Mouse (Mus musculus) erythroblast, embryonic 14.5 days (primary cell): ENCODE data around the gene Epn1. TPM values are rescaled to one million over a fixed set of nuclear protein-coding genes. Genes with fewer than 3 reads are reported as not detected.
"Not testable (repeated sequence)": the region's sequence is repeated elsewhere in the genome, so short reads cannot be mapped to it uniquely, and the experiment has no call there.

Experiments
- H3K27me3 ChIP-seq: 2 replicates; pipeline ENCODE4 v1.6.1; 2012; ENCODE audit warnings: inconsistent platforms; ENCODE audit not compliant: control insufficient read depth
- H3K36me3 ChIP-seq: 2 replicates; pipeline ENCODE4 v1.6.1; 2012; ENCODE audit warnings: mild to moderate bottlenecking, inconsistent platforms; ENCODE audit not compliant: control insufficient read depth
- H3K4me1 ChIP-seq: 2 replicates; pipeline ENCODE4 v1.6.1; 2012; ENCODE audit warnings: inconsistent platforms; ENCODE audit not compliant: control insufficient read depth
- H3K4me3 ChIP-seq: replicated peaks from 2 replicates; pipeline ENCODE3; 2012; ENCODE audit warnings: moderate library complexity, mild to moderate bottlenecking, inconsistent platforms
- H3K9me3 ChIP-seq: 2 replicates; pipeline ENCODE4 v1.6.1; 2012; ENCODE audit warnings: low read length, inconsistent platforms, mixed read lengths; ENCODE audit not compliant: control insufficient read depth
- GATA1 ChIP-seq: IDR thresholded peaks from 2 replicates; pipeline ENCODE4 v1.6.1; 2012; ENCODE audit warnings: low read length, inconsistent platforms, mixed read lengths
- TAL1 ChIP-seq: IDR thresholded peaks from 3 replicates; pipeline ENCODE4 v1.6.1; 2012; ENCODE audit warnings: low read length, inconsistent platforms, mixed read lengths
- polyA plus RNA-seq: library from polyadenylated mRNA; stranded (reverse); fragments of >175 nt; gene quantifications from 2 replicates; pipeline ENCODE4 v1.2.3, GENCODE M21; 2012

The Epn1 gene
- polyA plus RNA-seq, 1 experiment, result 227 TPM

GRCm38 (mm10) chr7:5064886-5065285 is 15.1 kb upstream of the Epn1 start:
- Histone ChIP-seq H3K9me3 (no peaks in the 10 kb centered on the region), H3K4me1 (peaks cover 74% of the 10 kb centered on the region), H3K27me3 (peaks cover 2% of the 10 kb centered on the region; the same call in 1 of the 2 replicates), H3K4me3 (no peak overlapping the region), H3K36me3 (peaks cover 64% of the 10 kb centered on the region)
- TF ChIP-seq TAL1 (no peak), GATA1 (no peak)

- TF ChIP-seq TAL1, result no peak
- TF ChIP-seq GATA1, result peak; percentile 92
- Histone ChIP-seq H3K4me3 (peak overlapping the region; percentile 44), H3K4me1 (peaks cover 87% of the 10 kb centered on the region), H3K9me3 (no peaks in the 10 kb centered on the region), H3K27me3 (no peaks in the 10 kb centered on the region), H3K36me3 (peaks cover 99% of the 10 kb centered on the region)
Observed at GRCm38 (mm10) chr7:5073586-5073985, 6.4 kb upstream of the Epn1 start.

- H3K4me1 ChIP-seq, result peaks cover 88% of the 10 kb centered on the region
Observed at GRCm38 (mm10) chr7:5074984-5075383, 5.1 kb upstream of the Epn1 start.

GRCm38 (mm10) chr7:5076931-5077330 is 3.1 kb upstream of the Epn1 start:
- peaks cover 80% of the 10 kb centered on the region for H3K36me3 ChIP-seq
- no peaks in the 10 kb centered on the region for H3K9me3 ChIP-seq
- no peak; the same call in 2 of the 3 replicates for TF ChIP-seq TAL1
- TF ChIP-seq GATA1, result no peak; the same call in 1 of the 2 replicates
- no peaks in the 10 kb centered on the region for H3K27me3 ChIP-seq
- H3K4me1 ChIP-seq, result peaks cover 80% of the 10 kb centered on the region
- peak overlapping the region; percentile 30 for H3K4me3 ChIP-seq

More at GRCm38 (mm10) chr7:5074984-5075383, 5.1 kb upstream of the Epn1 start:
- Histone ChIP-seq H3K9me3 (no peaks in the 10 kb centered on the region), H3K4me3 (no peak overlapping the region), H3K36me3 (peaks cover 97% of the 10 kb centered on the region), H3K27me3 (no peaks in the 10 kb centered on the region)
- TF ChIP-seq TAL1, result no peak
- no peak for TF ChIP-seq GATA1

- H3K4me1 ChIP-seq, result peaks cover 74% of the 10 kb centered on the region
- not testable (repeated sequence) for H3K27me3 ChIP-seq
- H3K36me3 ChIP-seq, result peaks cover 78% of the 10 kb centered on the region
Observed at GRCm38 (mm10) chr7:5079365-5080009, 548 bp upstream of the Epn1 start.

GRCm38 (mm10) chr7:5080815-5081214 is 780 bp downstream of the Epn1 start:
- H3K27me3 ChIP-seq, result no peaks in the 10 kb centered on the region
- peaks cover 73% of the 10 kb centered on the region for H3K4me1 ChIP-seq

More at GRCm38 (mm10) chr7:5079365-5080009, 548 bp upstream of the Epn1 start:
- not testable (repeated sequence) for H3K9me3 ChIP-seq
- H3K4me3 ChIP-seq, result peak overlapping the region; percentile 100

GRCm38 (mm10) chr7:5081241-5081640 is 1.2 kb downstream of the Epn1 start:
- Histone ChIP-seq H3K4me3 (peak overlapping the region; percentile 100), H3K9me3 (no peaks in the 10 kb centered on the region), H3K36me3 (peaks cover 79% of the 10 kb centered on the region), H3K27me3 (no peaks in the 10 kb centered on the region), H3K4me1 (peaks cover 73% of the 10 kb centered on the region)
- TF ChIP-seq GATA1, result peak; percentile 55; the same call in 1 of the 2 replicates
- TF ChIP-seq TAL1, result peak; percentile 42; the same call in 2 of the 3 replicates

More at GRCm38 (mm10) chr7:5080815-5081214, 780 bp downstream of the Epn1 start:
- peaks cover 78% of the 10 kb centered on the region for H3K36me3 ChIP-seq
- no peak for TF ChIP-seq TAL1
- no peak for TF ChIP-seq GATA1
- no peaks in the 10 kb centered on the region for H3K9me3 ChIP-seq
- H3K4me3 ChIP-seq, result peak overlapping the region; percentile 100

GRCm38 (mm10) chr7:5081939-5082338 is 1.9 kb downstream of the Epn1 start:
- TF ChIP-seq GATA1 (no peak), TAL1 (no peak)
- H3K9me3 ChIP-seq, result no peaks in the 10 kb centered on the region
- peaks cover 71% of the 10 kb centered on the region for H3K4me1 ChIP-seq
- H3K4me3 ChIP-seq, result peak overlapping the region; percentile 100
- H3K36me3 ChIP-seq, result peaks cover 78% of the 10 kb centered on the region
- H3K27me3 ChIP-seq, result no peaks in the 10 kb centered on the region

GRCm38 (mm10) chr7:5083325-5084105 is 3.5 kb downstream of the Epn1 start:
- TF ChIP-seq GATA1, result no peak
- TF ChIP-seq TAL1, result no peak
- peaks cover 78% of the 10 kb centered on the region for H3K36me3 ChIP-seq
- peak overlapping the region; percentile 34 for H3K4me3 ChIP-seq
- H3K4me1 ChIP-seq, result peaks cover 69% of the 10 kb centered on the region
- no peaks in the 10 kb centered on the region for H3K9me3 ChIP-seq
- no peaks in the 10 kb centered on the region for H3K27me3 ChIP-seq
